ENCODE assay signal across 9 mouse cellular contexts in the genomic region with DNA sequence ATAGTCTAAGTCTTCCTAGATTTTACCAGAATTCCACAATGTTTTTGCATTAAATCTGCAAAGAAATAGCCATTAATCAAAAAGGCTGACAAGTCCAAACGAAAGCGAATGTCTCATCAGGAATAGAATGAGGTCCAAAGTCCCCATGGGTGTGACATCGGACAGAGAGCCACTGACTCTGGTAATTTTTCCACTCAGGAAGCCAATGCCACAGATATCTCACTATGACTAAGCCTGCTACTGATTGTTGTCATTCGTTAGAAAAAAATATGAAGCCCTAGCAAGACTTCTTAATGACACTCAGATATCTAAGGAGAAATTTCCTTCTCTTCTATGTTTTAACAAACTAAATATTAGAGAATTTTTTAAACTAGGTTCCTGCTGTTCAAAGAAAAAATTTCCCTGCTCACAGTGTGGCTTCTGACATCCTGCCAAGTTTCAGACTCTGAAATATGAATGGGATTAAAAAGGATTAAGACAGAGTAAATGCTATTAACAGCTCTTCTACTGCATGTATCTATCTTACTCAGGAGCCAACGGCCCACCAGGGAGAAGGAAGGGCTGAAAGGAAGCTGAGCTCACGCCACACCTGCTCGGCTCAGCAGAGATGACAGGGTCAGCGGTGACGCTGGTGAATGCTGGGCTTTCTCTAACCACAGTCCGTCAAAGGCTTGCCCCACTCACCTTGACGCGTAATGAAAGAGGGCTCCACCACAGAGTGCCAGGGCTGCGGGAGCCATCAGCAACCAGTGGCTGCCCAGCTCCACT.
DNase-seq lines count a peak whose midpoint lies in the region; ATAC-seq lines count a peak whose summit lies in the region.
"Had no signal": no experiment of that assay in that cellular context is flagged by ENCODE, and none has a peak within 500 bp of the region (broad histone marks: within the 10 kb centered on the region; RNA-seq: fewer than 3 reads in every experiment).

No protein-coding gene starts in this region.

- no peaks in the 10 kb centered on the region for H3K36me3 ChIP-seq in embryonic facial prominence, embryonic 14.5 days (ENCODE audit: control insufficient read depth, insufficient read depth, low read length)
- no peaks in the 10 kb centered on the region for H3K36me3 ChIP-seq in embryonic facial prominence, embryonic 10.5 days (replicated peaks)
- H3K36me3 ChIP-seq in neural tube, embryonic 11.5 days (ENCODE audit: control insufficient read depth, insufficient read depth, low read length): no peaks in the 10 kb centered on the region
- H3K36me3 ChIP-seq: embryonic facial prominence, embryonic 12.5 days had no signal

- H3K27ac ChIP-seq in embryonic facial prominence, embryonic 14.5 days (replicated peaks; ENCODE audit: low read depth, low read length): no peak overlapping the region; the same call in 1 of the 2 replicates
- no peak overlapping the region for H3K27ac ChIP-seq in embryonic facial prominence, embryonic 10.5 days (replicated peaks)
- H3K27ac ChIP-seq in neural tube, embryonic 11.5 days (ENCODE audit: low read depth, low read length): no peak overlapping the region
- H3K27ac ChIP-seq: embryonic facial prominence, embryonic 12.5 days had no signal

- H3K9me3 ChIP-seq in embryonic facial prominence, embryonic 14.5 days (ENCODE audit: control insufficient read depth, low read length): no peaks in the 10 kb centered on the region
- H3K9me3 ChIP-seq in embryonic facial prominence, embryonic 10.5 days: no peaks in the 10 kb centered on the region
- H3K9me3 ChIP-seq in neural tube, embryonic 11.5 days (ENCODE audit: control insufficient read depth, low read length): no peaks in the 10 kb centered on the region
- H3K9me3 ChIP-seq: embryonic facial prominence, embryonic 12.5 days had no signal

- H3K4me1 ChIP-seq in embryonic facial prominence, embryonic 14.5 days (ENCODE audit: control insufficient read depth, insufficient read depth, low read length): peaks cover 8% of the 10 kb centered on the region; the same call in 1 of the 2 replicates
- peaks cover 21% of the 10 kb centered on the region for H3K4me1 ChIP-seq in embryonic facial prominence, embryonic 10.5 days
- no peaks in the 10 kb centered on the region for H3K4me1 ChIP-seq in neural tube, embryonic 11.5 days (ENCODE audit: control insufficient read depth, insufficient read depth, low read length)

- ATAC-seq in embryonic facial prominence, embryonic 14.5 days (ENCODE audit: low read depth): peak; percentile 78; the same call in 1 of the 2 replicates
- no peak for ATAC-seq in neural tube, embryonic 11.5 days (ENCODE audit: insufficient read depth, low FRiP score, low TSS enrichment)
- peak; percentile 42 for ATAC-seq in megakaryocyte progenitor cell, adult 5-6 weeks (replicated peaks; ENCODE audit: poor library complexity)

- 50% methylated on average over 13 of the region's 13 CpGs for WGBS in embryonic facial prominence, embryonic 14.5 days
- WGBS in embryonic facial prominence, embryonic 10.5 days: 61% methylated on average over 13 of the region's 13 CpGs
- 65% methylated on average over 13 of the region's 13 CpGs for WGBS in neural tube, embryonic 11.5 days

- no peaks in the 10 kb centered on the region for H3K27me3 ChIP-seq in embryonic facial prominence, embryonic 14.5 days (replicated peaks; ENCODE audit: control insufficient read depth, insufficient read depth, low read length)
- H3K27me3 ChIP-seq in embryonic facial prominence, embryonic 10.5 days (replicated peaks; ENCODE audit: low read depth, poor library complexity, severe bottlenecking): no peaks in the 10 kb centered on the region
- no peaks in the 10 kb centered on the region for H3K27me3 ChIP-seq in neural tube, embryonic 11.5 days (ENCODE audit: control insufficient read depth, insufficient read depth, low read length)
- H3K27me3 ChIP-seq: embryonic facial prominence, embryonic 12.5 days had no signal

- no peak overlapping the region for H3K9ac ChIP-seq in embryonic facial prominence, embryonic 14.5 days (ENCODE audit: low read depth, low read length)
- no peak overlapping the region for H3K9ac ChIP-seq in neural tube, embryonic 11.5 days (ENCODE audit: low read length)
- H3K9ac ChIP-seq: embryonic facial prominence, embryonic 12.5 days had no signal

- peak; percentile 46 for DNase-seq in embryonic facial prominence, embryonic 14.5 days (ENCODE audit: low spot score)
- DNase-seq in embryonic facial prominence, embryonic 10.5 days (ENCODE audit: low spot score): no peak
- peak; percentile 18 for DNase-seq in neural tube, embryonic 11.5 days (ENCODE audit: low spot score)
- no peak for DNase-seq in neural tube, embryonic 10.5 days (ENCODE audit: extremely low spot score, low spot score)
- DNase-seq in embryo, embryonic 11 days: no peak
- no peak for DNase-seq in right cerebral cortex, adult 18-20 months
- no peak for DNase-seq in kidney, postnatal 4 days

- H3K4me2 ChIP-seq in embryonic facial prominence, embryonic 14.5 days (ENCODE audit: low read depth, low read length): no peak overlapping the region
- no peak overlapping the region for H3K4me2 ChIP-seq in neural tube, embryonic 11.5 days (ENCODE audit: low read depth)
- H3K4me2 ChIP-seq: embryonic facial prominence, embryonic 12.5 days had no signal

- no peak overlapping the region for H3K4me3 ChIP-seq in embryonic facial prominence, embryonic 14.5 days (ENCODE audit: low read depth, low read length)
- H3K4me3 ChIP-seq in embryonic facial prominence, embryonic 10.5 days: no peak overlapping the region
- H3K4me3 ChIP-seq in neural tube, embryonic 11.5 days (ENCODE audit: low read depth, low read length): no peak overlapping the region
- H3K4me3 ChIP-seq: embryonic facial prominence, embryonic 12.5 days had no signal

Comparison
In these comparisons a context has a peak if more than half of its experiments do, and no peak if none do; other contexts are left out.
1. DNase-seq: peak in embryonic facial prominence, embryonic 14.5 days (single experiment) and neural tube, embryonic 11.5 days (single experiment); none in embryonic facial prominence, embryonic 10.5 days (single experiment), neural tube, embryonic 10.5 days (single experiment), embryo, embryonic 11 days (single experiment), right cerebral cortex, adult 18-20 months (single experiment) and kidney, postnatal 4 days (0 of 2).